Mouse (Mus musculus): ENCODE measurements around the gene Picalm. TPM values are rescaled to one million over a fixed set of nuclear protein-coding genes. Genes with fewer than 3 reads are reported as not detected.
A peak's percentile ranks its signal among the peaks of the same experiment; 100 is the strongest.

The Picalm gene
- polyA plus RNA-seq, 1 experiment from 2014 or later = 57.8 TPM

DNA sequence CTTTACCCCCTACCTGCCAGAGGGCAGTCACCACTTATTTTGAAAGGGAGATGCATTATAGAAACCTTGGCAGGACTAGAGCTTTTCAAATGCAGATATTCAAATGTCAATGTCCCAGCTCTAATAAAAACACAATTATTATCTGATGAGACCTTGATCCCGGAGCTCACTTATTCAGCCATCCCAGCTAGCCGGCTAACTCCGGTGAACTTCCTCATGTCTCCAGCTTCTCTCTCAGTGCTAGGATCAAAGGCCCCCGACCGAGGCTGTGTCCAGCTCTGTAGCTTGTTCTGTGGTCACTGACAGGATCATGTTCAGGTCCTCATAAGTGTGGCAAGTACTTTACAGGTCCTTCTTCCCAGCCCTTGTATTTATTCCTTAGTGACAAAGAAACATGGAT is 34.9 kb upstream of the Picalm start:
- Histone ChIP-seq H3K36me3 (ENCODE audit: control insufficient read depth, insufficient read depth, low read length) (no peaks in the 10 kb centered on the region), H3K4me2 (replicated peaks; ENCODE audit: low read depth, low read length) (no peak overlapping the region), H3K27me3 (ENCODE audit: control insufficient read depth, insufficient read depth, low read length) (no peaks in the 10 kb centered on the region), H3K4me1 (replicated peaks; ENCODE audit: control insufficient read depth, insufficient read depth, low read length) (no peaks in the 10 kb centered on the region), H3K27ac (ENCODE audit: low read depth, low read length) (no peak overlapping the region), H3K9me3 (ENCODE audit: control insufficient read depth, low read length) (no peaks in the 10 kb centered on the region), H3K4me3 (ENCODE audit: low read depth, low read length) (no peak overlapping the region), H3K9ac (ENCODE audit: low read depth, low read length) (no peak overlapping the region)
- WGBS = 81% methylated on average over 5 of the region's 5 CpGs
- ATAC-seq (ENCODE audit: low FRiP score) = no peak
- DNase-seq (ENCODE audit: low spot score) = no peak

DNA sequence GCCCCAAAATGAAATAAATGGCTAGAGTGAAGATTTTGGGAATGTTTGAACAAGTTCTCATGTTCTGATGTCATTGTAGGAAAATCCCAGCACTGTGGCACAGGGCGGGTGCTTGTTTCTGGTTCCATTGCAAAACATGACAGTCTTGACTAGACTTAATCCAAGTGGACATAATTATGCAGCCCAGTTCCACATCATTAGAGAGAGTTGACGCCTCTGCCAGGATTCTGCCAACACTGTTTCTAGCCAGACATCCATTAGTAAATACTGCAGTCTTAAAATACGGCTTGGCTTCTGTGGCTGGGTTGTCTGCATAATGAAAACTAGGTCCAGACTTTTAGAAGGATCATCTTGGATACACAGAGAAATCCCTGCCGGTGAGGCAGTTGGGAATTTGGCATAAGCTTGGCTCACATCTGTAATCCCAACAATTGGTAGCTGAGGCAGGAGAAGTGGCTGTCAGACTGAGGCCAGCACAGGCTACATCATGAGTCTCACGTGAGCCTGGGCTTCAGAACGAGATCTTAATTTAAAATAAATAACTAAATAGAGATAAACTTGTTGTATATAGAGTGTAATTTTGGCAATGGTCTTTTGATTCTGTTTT is 34.1 kb upstream of the Picalm start:
- no peak overlapping the region for H3K4me2 ChIP-seq (replicated peaks; ENCODE audit: low read depth, low read length)
- H3K27ac ChIP-seq (ENCODE audit: low read depth, low read length) = no peak overlapping the region
- no peak overlapping the region for H3K4me3 ChIP-seq (ENCODE audit: low read depth, low read length)
- H3K27me3 ChIP-seq (ENCODE audit: control insufficient read depth, insufficient read depth, low read length) = no peaks in the 10 kb centered on the region
- 84% methylated on average over 6 of the region's 6 CpGs for WGBS
- no peaks in the 10 kb centered on the region for H3K4me1 ChIP-seq (replicated peaks; ENCODE audit: control insufficient read depth, insufficient read depth, low read length)
- H3K36me3 ChIP-seq (ENCODE audit: control insufficient read depth, insufficient read depth, low read length) = no peaks in the 10 kb centered on the region
- no peak overlapping the region for H3K9ac ChIP-seq (ENCODE audit: low read depth, low read length)
- no peak for ATAC-seq (ENCODE audit: low FRiP score)
- no peak for DNase-seq (ENCODE audit: low spot score)
- no peaks in the 10 kb centered on the region for H3K9me3 ChIP-seq (ENCODE audit: control insufficient read depth, low read length)

DNA sequence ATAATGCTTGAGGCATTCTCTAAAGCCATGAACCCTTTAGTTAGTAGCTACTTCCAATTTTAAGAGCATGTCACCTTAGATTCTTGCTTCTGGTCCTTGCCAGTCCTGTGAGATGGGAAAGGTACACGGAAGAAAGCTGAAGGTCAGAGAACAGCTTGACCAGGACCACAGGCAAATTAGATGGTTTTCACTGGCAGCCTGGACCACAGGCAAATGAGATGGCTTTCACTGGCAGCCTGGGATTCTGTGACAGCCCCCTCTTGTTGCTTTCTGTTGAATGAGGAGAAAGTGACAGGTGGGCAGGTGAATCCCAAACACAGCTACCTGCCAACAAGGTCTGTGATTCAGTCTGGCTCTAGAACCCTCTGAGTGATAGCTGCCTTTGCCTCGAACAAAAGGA is 33.4 kb upstream of the Picalm start:
- WGBS = 79% methylated on average over 2 of the region's 2 CpGs
- Histone ChIP-seq H3K4me1 (replicated peaks; ENCODE audit: control insufficient read depth, insufficient read depth, low read length) (no peaks in the 10 kb centered on the region), H3K4me3 (ENCODE audit: low read depth, low read length) (no peak overlapping the region), H3K9ac (ENCODE audit: low read depth, low read length) (no peak overlapping the region), H3K4me2 (replicated peaks; ENCODE audit: low read depth, low read length) (no peak overlapping the region), H3K27me3 (ENCODE audit: control insufficient read depth, insufficient read depth, low read length) (no peaks in the 10 kb centered on the region), H3K9me3 (ENCODE audit: control insufficient read depth, low read length) (no peaks in the 10 kb centered on the region), H3K27ac (ENCODE audit: low read depth, low read length) (no peak overlapping the region), H3K36me3 (ENCODE audit: control insufficient read depth, insufficient read depth, low read length) (no peaks in the 10 kb centered on the region)
- ATAC-seq (ENCODE audit: low FRiP score) (no peak), DNase-seq (ENCODE audit: low spot score) (no peak)

DNA sequence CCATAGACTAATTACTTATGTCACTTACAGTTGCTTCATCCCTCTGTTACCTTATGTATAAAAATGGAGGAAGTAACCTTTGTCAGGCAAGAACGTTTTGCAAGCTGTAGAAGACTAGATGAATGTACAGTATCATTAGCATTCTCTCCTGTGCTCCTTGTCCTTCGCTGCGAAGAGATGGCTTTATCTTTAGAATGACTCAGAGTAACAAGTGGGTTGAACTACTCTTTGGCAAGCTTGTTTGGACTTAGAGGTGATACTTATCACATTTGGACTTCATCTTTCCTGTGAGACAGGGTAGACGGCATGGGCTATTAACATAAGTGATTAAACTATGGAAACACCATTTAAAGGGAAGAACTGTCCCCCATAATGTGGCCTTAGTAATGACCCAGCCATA is 31.8 kb upstream of the Picalm start:
- 88% methylated on average over 4 of the region's 4 CpGs for WGBS
- no peak for ATAC-seq (ENCODE audit: low FRiP score)
- Histone ChIP-seq H3K36me3 (ENCODE audit: control insufficient read depth, insufficient read depth, low read length) (no peaks in the 10 kb centered on the region), H3K9me3 (ENCODE audit: control insufficient read depth, low read length) (no peaks in the 10 kb centered on the region), H3K4me2 (replicated peaks; ENCODE audit: low read depth, low read length) (no peak overlapping the region), H3K4me1 (replicated peaks; ENCODE audit: control insufficient read depth, insufficient read depth, low read length) (no peaks in the 10 kb centered on the region), H3K27ac (ENCODE audit: low read depth, low read length) (no peak overlapping the region), H3K27me3 (ENCODE audit: control insufficient read depth, insufficient read depth, low read length) (no peaks in the 10 kb centered on the region), H3K9ac (ENCODE audit: low read depth, low read length) (no peak overlapping the region), H3K4me3 (ENCODE audit: low read depth, low read length) (no peak overlapping the region)
- DNase-seq (ENCODE audit: low spot score) = no peak

DNA sequence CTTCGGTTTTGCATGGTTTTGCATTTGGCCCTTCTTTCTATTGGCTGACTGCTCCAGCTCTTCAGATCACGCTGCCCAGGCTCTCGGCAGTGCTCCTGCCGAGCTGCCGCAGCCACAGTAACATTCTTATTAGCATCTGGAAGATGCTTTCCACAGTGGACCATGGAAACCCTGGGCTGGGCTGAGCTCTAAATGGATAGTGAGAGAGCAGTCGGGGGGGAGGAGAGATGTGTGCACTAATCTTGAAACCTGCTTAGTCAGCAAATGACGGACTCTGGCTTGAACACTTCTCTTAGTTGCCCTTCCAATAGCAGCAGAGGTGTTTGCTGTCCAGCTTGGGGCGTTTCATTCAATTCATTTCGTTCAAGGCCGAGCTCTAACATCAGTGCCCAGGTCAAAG is 30.8 kb upstream of the Picalm start:
- Histone ChIP-seq H3K27ac (ENCODE audit: low read depth, low read length) (no peak overlapping the region), H3K4me2 (replicated peaks; ENCODE audit: low read depth, low read length) (no peak overlapping the region), H3K4me1 (replicated peaks; ENCODE audit: control insufficient read depth, insufficient read depth, low read length) (no peaks in the 10 kb centered on the region), H3K4me3 (ENCODE audit: low read depth, low read length) (no peak overlapping the region), H3K36me3 (ENCODE audit: control insufficient read depth, insufficient read depth, low read length) (no peaks in the 10 kb centered on the region), H3K9me3 (ENCODE audit: control insufficient read depth, low read length) (no peaks in the 10 kb centered on the region), H3K9ac (ENCODE audit: low read depth, low read length) (no peak overlapping the region), H3K27me3 (ENCODE audit: control insufficient read depth, insufficient read depth, low read length) (no peaks in the 10 kb centered on the region)
- ATAC-seq (ENCODE audit: low FRiP score) = peak; percentile 38; the same call in 1 of the 2 replicates
- DNase-seq (ENCODE audit: low spot score) = peak; percentile 9
- WGBS = 41% methylated on average over 10 of the region's 10 CpGs

DNA sequence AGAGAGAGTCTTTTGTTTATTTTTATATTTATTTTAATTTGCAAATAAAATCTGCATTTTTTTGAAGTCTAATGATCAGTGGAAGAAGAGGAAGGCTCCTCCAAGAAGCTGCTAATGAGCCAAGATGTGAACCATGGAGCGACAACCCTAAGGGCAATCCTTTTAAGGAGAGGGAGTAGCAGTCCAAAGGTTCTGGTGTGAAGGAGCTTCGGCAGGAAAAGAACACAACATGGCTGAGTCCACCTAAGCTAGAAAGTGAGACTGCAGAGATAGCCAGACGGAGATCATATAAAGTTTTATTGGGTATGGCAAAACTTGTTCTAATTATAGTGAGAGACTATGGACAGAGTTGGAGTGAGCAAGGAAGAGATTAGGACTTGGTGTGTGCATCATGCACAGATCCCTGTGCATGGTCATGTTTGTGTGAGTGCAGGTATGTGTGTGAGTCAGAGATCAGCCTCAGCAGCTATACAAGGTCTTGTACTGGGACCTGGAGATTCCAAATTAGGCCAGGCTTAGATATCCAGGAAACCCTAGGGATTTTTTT is 29.3 kb upstream of the Picalm start:
- no peak for ATAC-seq (ENCODE audit: low FRiP score)
- H3K4me1 ChIP-seq (replicated peaks; ENCODE audit: control insufficient read depth, insufficient read depth, low read length) = no peaks in the 10 kb centered on the region
- 91% methylated on average over 3 of the region's 3 CpGs for WGBS

DNA sequence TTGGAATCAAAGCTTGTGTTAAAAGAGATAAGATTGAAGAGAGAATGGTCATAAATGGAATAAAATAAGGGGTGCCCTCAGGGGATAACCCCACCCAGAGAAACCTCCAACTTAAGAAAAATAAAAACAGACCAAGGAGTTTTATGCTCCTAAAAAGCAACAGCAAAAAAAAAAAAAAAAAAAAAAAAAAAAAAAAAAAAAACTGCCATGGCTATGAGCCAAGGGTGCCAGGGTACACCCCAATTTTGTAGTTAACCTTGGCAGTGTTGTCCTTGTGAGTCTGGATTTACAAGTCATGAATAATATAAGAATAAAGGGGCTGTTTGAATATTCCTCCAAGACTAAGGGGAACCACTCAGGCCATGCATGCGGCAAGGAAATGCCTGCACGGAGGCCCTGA is 13.9 kb upstream of the Picalm start:
- 99% methylated on average over 2 of the region's 2 CpGs for WGBS
- ATAC-seq (ENCODE audit: low FRiP score) = no peak

More for the DNA sequence above, 29.3 kb upstream of the Picalm start:
- H3K36me3 ChIP-seq (ENCODE audit: control insufficient read depth, insufficient read depth, low read length) = no peaks in the 10 kb centered on the region
- no peak overlapping the region for H3K4me2 ChIP-seq (replicated peaks; ENCODE audit: low read depth, low read length)
- no peaks in the 10 kb centered on the region for H3K27me3 ChIP-seq (ENCODE audit: control insufficient read depth, insufficient read depth, low read length)
- no peak for DNase-seq (ENCODE audit: low spot score)
- H3K4me3 ChIP-seq (ENCODE audit: low read depth, low read length) = no peak overlapping the region
- no peak overlapping the region for H3K9ac ChIP-seq (ENCODE audit: low read depth, low read length)
- no peaks in the 10 kb centered on the region for H3K9me3 ChIP-seq (ENCODE audit: control insufficient read depth, low read length)
- H3K27ac ChIP-seq (ENCODE audit: low read depth, low read length) = no peak overlapping the region

DNA sequence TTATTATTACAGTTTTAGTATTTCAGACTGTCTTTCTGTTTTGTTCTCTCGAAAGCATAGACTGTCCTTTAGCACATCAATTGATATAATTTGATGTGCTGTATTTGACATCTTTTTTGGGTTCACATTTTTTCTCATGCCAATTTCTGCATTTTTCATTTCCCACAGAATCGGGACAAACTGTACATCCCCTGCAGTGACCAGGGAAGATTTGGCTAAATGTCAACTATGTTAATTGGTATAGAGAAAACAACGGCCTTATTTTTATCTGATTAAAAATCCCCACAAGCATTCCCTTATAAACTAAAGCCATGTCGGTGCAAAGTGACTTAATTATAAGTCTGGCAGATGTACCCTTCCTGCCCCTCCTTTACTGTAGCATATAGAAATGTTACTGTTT is 9.9 kb upstream of the Picalm start:
- 83% methylated on average over 4 of the region's 4 CpGs for WGBS
- DNase-seq (ENCODE audit: low spot score) (no peak), ATAC-seq (ENCODE audit: low FRiP score) (no peak)
- Histone ChIP-seq H3K4me3 (ENCODE audit: low read depth, low read length) (no peak overlapping the region), H3K9me3 (ENCODE audit: control insufficient read depth, low read length) (no peaks in the 10 kb centered on the region), H3K9ac (ENCODE audit: low read depth, low read length) (no peak overlapping the region), H3K4me2 (replicated peaks; ENCODE audit: low read depth, low read length) (no peak overlapping the region), H3K27ac (ENCODE audit: low read depth, low read length) (no peak overlapping the region), H3K27me3 (ENCODE audit: control insufficient read depth, insufficient read depth, low read length) (no peaks in the 10 kb centered on the region), H3K4me1 (replicated peaks; ENCODE audit: control insufficient read depth, insufficient read depth, low read length) (no peaks in the 10 kb centered on the region), H3K36me3 (ENCODE audit: control insufficient read depth, insufficient read depth, low read length) (no peaks in the 10 kb centered on the region)

More for the DNA sequence above, 13.9 kb upstream of the Picalm start:
- Histone ChIP-seq H3K9me3 (ENCODE audit: control insufficient read depth, low read length) (no peaks in the 10 kb centered on the region), H3K27me3 (ENCODE audit: control insufficient read depth, insufficient read depth, low read length) (no peaks in the 10 kb centered on the region), H3K36me3 (ENCODE audit: control insufficient read depth, insufficient read depth, low read length) (no peaks in the 10 kb centered on the region), H3K4me3 (ENCODE audit: low read depth, low read length) (no peak overlapping the region), H3K9ac (ENCODE audit: low read depth, low read length) (no peak overlapping the region), H3K4me1 (replicated peaks; ENCODE audit: control insufficient read depth, insufficient read depth, low read length) (no peaks in the 10 kb centered on the region), H3K27ac (ENCODE audit: low read depth, low read length) (no peak overlapping the region), H3K4me2 (replicated peaks; ENCODE audit: low read depth, low read length) (no peak overlapping the region)
- no peak for DNase-seq (ENCODE audit: low spot score)

DNA sequence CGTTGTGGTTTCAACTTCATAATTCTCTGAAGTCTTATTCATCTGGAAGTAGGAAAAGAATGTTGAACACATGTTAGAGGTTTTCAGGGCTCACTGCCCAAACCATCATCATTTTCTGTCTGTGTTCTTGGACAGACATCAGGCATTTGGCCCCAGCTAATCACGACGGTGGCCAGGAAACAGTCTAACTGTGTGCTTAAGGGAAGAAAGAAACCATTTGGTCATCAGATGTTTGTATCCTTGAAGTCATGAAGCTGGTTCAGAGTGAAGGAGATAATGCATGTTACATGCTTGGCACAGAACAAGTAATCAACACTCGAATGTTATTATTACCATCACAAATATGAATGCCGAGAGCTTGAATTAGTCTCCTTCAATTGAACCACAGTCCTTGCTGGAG is 5.0 kb upstream of the Picalm start:
- no peaks in the 10 kb centered on the region for H3K27me3 ChIP-seq (ENCODE audit: control insufficient read depth, insufficient read depth, low read length)
- no peaks in the 10 kb centered on the region for H3K4me1 ChIP-seq (replicated peaks; ENCODE audit: control insufficient read depth, insufficient read depth, low read length)
- H3K9ac ChIP-seq (ENCODE audit: low read depth, low read length) = no peak overlapping the region
- H3K27ac ChIP-seq (ENCODE audit: low read depth, low read length) = no peak overlapping the region
- no peak overlapping the region for H3K4me2 ChIP-seq (replicated peaks; ENCODE audit: low read depth, low read length)
- DNase-seq (ENCODE audit: low spot score) (no peak), ATAC-seq (ENCODE audit: low FRiP score) (no peak)
- no peaks in the 10 kb centered on the region for H3K9me3 ChIP-seq (ENCODE audit: control insufficient read depth, low read length)
- H3K4me3 ChIP-seq (ENCODE audit: low read depth, low read length) = no peak overlapping the region
- H3K36me3 ChIP-seq (ENCODE audit: control insufficient read depth, insufficient read depth, low read length) = no peaks in the 10 kb centered on the region
- WGBS = 91% methylated on average over 5 of the region's 5 CpGs

Measured in hindbrain, embryonic 11.5 days (tissue).